Mouse (Mus musculus) megakaryocyte, adult 5-6 weeks (primary cell): ENCODE results near the gene Pou2f2. TPM values are rescaled to one million over a fixed set of nuclear protein-coding genes. Genes with fewer than 3 reads are reported as not detected.
"Not testable (repeated sequence)": the region's sequence is repeated elsewhere in the genome, so short reads cannot be mapped to it uniquely, and the experiment has no call there.

Source experiments
- ATAC-seq: 2 replicates; pipeline ENCODE4 v1.8.0; 2016; ENCODE audit warnings: mild to moderate bottlenecking, inconsistent platforms; ENCODE audit not compliant: poor library complexity, severe bottlenecking
- total RNA-seq, 2 experiments: library from RNA; stranded (forward) in 1 of 2; stranded (reverse) in 1 of 2; fragments of 153-499, 151-499 nt in 1 of 2; fragments of 221-1000, 200-1000 nt in 1 of 2; gene quantifications; 2 replicates each; pipeline versions ENCODE4 v1.2.3 to v1.2.4; 2015 to 2017

The Pou2f2 gene
- total RNA-seq, 2 experiments from 2014 or later: 6.1 to 31.6 TPM

DNA sequence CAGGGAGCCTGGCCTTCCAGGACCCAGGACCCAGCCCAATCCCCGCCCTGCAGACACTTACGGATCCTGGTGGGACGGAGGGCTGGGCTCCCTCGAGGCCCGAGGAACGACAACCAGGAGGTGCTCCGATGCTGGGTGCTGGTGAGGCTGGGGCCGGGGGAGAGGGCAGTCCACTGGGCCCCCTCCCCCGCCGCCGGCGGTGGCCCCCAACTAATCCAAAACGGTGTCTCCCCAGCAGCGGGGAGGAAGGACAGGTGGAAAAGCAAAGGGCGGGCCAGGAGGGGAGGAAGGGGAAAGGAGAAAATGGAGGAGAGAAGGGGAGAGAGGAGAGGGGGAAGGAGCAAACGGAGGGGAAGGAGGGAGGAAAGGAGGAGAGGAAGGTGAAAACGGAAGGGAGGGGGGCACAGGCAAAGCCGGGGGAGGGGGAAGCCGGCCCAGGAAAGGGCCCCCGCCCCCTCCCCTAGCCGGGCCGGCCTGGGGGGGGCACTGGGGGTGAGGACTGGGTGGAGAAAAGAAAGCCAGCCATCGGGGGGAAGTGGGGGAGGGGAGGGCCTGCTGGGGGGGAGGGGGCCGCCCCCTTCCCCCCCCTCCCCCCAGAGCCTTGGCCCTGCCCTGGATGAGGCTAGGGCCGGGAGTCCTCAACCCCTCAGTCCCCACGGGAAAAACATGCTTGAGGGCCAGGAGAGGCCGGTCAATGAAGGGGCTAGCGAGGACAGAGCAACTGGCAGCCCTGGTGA is 107.4 kb downstream of the Pou2f2 start, which contains the start of the genes Grik5 and Zfp574:
Gene Grik5 (minus strand): TSS at position 368 of the 737 bp plus-strand sequence.
Gene Zfp574 (plus strand): TSS at position 589 of the 737 bp plus-strand sequence.
- ATAC-seq: no peak

DNA sequence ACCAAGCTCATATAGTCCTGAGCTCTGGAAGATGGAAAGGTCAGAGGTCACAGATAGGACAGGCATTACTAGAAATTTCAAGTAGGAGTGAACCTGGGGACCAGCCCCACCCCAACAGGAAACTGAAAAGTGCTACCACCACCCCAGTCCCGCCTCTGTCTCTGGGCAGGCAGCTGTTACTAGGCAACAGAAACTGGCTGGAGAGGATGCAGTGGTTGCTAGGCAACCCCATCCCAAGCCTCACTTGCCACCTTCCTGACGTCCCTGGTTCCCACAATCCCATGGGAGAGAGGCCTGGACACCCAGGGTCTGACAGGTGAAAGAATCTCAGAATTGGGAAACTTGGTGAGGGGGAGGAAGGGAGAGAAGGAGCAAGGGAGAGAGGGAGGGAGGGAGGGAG is 110.8 kb downstream of the Pou2f2 start:
- ATAC-seq: no peak

GRCm38 (mm10) chr7:25067909-25068656 is 111.4 kb downstream of the Pou2f2 start:
- no peak for ATAC-seq

DNA sequence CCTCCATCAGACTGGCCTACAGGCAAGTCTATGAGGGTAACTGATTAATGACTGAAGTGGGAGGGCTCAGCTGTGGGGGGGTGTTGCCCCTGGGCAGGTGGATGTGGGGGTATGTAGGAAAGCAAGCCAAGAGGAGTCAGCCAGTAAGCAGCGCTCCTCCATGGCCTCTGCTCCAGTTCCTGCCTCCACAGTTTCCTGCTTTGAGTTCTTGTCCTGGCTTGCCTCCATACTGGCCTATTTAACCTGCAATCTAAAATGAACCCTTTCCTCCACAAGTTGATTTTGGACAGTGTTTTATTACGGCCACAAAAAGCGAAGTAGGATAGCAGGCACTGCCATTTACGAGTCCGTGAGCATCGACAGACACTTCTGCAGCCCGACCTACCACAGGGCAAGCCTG is 112.2 kb downstream of the Pou2f2 start:
- ATAC-seq: no peak

DNA sequence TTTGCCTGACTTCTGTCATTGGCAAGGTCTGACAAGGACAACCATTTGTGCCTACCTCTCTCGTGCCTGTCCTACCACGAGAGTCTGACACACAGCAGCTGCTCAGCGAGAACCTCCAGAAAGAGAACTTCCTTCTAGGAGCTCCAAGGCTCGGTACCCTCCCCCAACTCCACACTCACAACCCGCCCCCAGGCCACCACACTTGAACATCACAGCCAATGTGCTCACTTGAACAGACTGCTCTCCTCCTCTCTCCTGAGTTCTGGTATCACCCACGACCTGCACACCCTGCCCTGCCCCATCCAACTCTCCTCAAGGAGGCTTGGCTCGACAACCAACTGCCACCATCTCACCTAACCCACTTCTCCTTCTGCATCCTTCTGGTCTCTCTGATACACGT is 115.6 kb downstream of the Pou2f2 start:
- ATAC-seq: no peak

- no peak for ATAC-seq
These were observed 116.2 kb downstream of the Pou2f2 start for GRCm38 (mm10) chr7:25063346-25063745.

GRCm38 (mm10) chr7:25058836-25059235 is 120.7 kb downstream of the Pou2f2 start:
- ATAC-seq: no peak

- ATAC-seq: no peak
These were observed 121.1 kb downstream of the Pou2f2 start for GRCm38 (mm10) chr7:25058394-25058793.

- ATAC-seq: no peak
These were observed 121.6 kb downstream of the Pou2f2 start for GRCm38 (mm10) chr7:25057888-25058287.

DNA sequence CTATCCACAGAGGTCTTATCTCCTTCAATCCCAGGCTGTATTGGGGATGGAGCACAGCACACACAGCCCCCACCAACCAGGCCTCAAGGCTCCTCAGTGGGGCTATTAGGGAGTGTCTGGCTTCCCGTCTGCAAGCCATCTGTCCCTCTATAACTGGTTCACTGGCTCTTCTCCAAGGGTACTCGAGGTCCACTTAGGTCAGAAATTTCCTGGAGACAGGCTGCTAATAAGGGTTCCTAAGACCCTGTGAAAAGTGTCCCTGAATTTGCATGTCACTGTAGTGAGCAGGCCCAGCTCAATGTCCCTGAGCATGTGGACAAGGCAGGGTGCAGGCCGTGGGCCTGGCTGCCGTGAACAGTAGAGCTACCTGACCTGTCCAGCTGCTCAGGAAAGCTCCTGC is 122.6 kb downstream of the Pou2f2 start:
- no peak for ATAC-seq

GRCm38 (mm10) chr7:25052587-25052986 is 126.9 kb downstream of the Pou2f2 start:
- ATAC-seq: no peak

DNA sequence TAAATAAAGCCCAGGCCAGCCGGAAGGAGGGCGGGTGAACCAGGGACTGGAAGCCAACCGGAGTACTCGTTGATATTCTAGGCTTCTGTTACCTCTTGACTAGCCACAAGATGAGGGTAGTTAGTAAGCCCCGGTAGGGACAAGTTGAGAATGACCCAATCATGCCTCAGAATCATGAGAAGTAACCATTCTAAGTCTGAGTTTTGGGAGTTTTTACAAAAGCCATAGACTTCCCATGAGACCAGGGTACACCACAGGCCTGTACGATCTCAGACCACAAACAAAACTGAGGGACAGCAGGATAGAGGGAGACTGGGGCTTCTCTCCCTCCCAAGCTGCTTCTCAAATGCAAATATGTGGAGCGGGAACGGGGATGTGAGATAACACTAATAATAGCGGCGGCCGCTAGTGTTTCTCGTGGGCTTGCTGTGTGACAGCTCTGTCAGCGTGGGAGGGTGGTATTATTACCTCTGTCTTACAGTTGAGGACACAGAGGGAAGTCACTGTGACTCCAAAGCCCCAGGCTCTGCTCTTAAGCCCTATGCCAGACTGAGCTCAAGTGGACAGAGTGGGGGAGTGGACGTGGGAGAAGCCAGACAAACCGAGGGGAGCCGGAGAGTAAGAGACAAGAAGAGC is 130.1 kb downstream of the Pou2f2 start:
- ATAC-seq: no peak

GRCm38 (mm10) chr7:25047363-25047762 is 132.2 kb downstream of the Pou2f2 start:
- ATAC-seq: no peak

- ATAC-seq: not testable (repeated sequence)
These were observed 134.9 kb downstream of the Pou2f2 start for GRCm38 (mm10) chr7:25044599-25044998.

DNA sequence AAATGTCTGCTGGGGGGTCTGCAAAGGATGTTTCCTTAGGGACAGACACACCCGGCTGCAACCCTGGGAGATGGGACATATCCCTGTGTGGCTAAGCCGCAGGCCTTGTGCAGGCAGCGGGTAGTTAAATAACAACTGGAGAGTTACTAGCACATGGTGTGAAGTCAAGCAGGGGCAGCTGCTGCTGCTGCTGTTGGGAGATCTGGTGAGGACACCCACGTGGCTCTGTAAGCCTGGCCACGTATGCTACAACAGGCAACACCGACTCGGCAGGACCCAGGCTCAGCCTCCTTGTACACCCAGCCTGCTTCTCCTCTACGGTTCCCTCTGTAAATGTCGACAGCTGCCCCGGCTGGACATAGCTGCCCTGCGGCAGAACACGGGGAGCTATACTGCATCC is 137.6 kb downstream of the Pou2f2 start:
- ATAC-seq: no peak

Other genes starting within 250 kb of the Pou2f2 start
- not detected in 2 replicates for gene Gm4881, start 235.2 kb downstream of the Pou2f2 start, total RNA-seq (2015)
- gene Gm4881, start 235.2 kb downstream of the Pou2f2 start, total RNA-seq (2017): not detected in 2 replicates
- gene Rabac1, start 207.0 kb downstream of the Pou2f2 start, total RNA-seq (2015): 85.5 and 102 TPM in 2 replicates
- 73.1 and 79.3 TPM in 2 replicates for gene Rabac1, start 207.0 kb downstream of the Pou2f2 start, total RNA-seq (2017)
- gene Atp1a3, start 173.8 kb downstream of the Pou2f2 start, total RNA-seq (2015): 126 and 128 TPM in 2 replicates
- 61.6 and 106 TPM in 2 replicates for gene Atp1a3, start 173.8 kb downstream of the Pou2f2 start, total RNA-seq (2017)
- gene Grik5, start 107.4 kb downstream of the Pou2f2 start, total RNA-seq (2015): 1.1 and 1.6 TPM in 2 replicates
- 2.0 and 2.6 TPM in 2 replicates for gene Grik5, start 107.4 kb downstream of the Pou2f2 start, total RNA-seq (2017)
- 6.7 and 6.8 TPM in 2 replicates for gene Zfp574, start 107.2 kb downstream of the Pou2f2 start, total RNA-seq (2015)
- gene Zfp574, start 107.2 kb downstream of the Pou2f2 start, total RNA-seq (2017): 6.8 and 7.2 TPM in 2 replicates
- 14.5 and 19.7 TPM in 2 replicates for gene Dedd2, start 40.9 kb upstream of the Pou2f2 start, total RNA-seq (2015)
- gene Dedd2, start 40.9 kb upstream of the Pou2f2 start, total RNA-seq (2017): 17.8 and 18.8 TPM in 2 replicates
- 7.2 and 7.6 TPM in 2 replicates for gene Zfp526, start 41.7 kb upstream of the Pou2f2 start, total RNA-seq (2015)
- 5.2 and 8.3 TPM in 2 replicates for gene Zfp526, start 41.7 kb upstream of the Pou2f2 start, total RNA-seq (2017)
- 90.1 and 90.2 TPM in 2 replicates for gene Gsk3a, start 58.1 kb upstream of the Pou2f2 start, total RNA-seq (2015)
- gene Gsk3a, start 58.1 kb upstream of the Pou2f2 start, total RNA-seq (2017): 58.7 and 60.8 TPM in 2 replicates
- gene Erf, start 71.0 kb upstream of the Pou2f2 start, total RNA-seq (2015): 4.9 and 6.5 TPM in 2 replicates
- gene Erf, start 71.0 kb upstream of the Pou2f2 start, total RNA-seq (2017): 2.6 and 5.3 TPM in 2 replicates
- gene Cic, start 88.0 kb upstream of the Pou2f2 start, total RNA-seq (2015): 166 and 174 TPM in 2 replicates
- 55.5 and 84.2 TPM in 2 replicates for gene Cic, start 88.0 kb upstream of the Pou2f2 start, total RNA-seq (2017)
- gene Pafah1b3, start 118.3 kb upstream of the Pou2f2 start, total RNA-seq (2015): 7.7 and 15.9 TPM in 2 replicates
- gene Pafah1b3, start 118.3 kb upstream of the Pou2f2 start, total RNA-seq (2017): 7.7 and 14.6 TPM in 2 replicates
- gene Prr19, start 121.7 kb upstream of the Pou2f2 start, total RNA-seq (2015): not detected in 2 replicates
- not detected in 2 replicates for gene Prr19, start 121.7 kb upstream of the Pou2f2 start, total RNA-seq (2017)
- gene Tmem145, start 126.4 kb upstream of the Pou2f2 start, total RNA-seq (2015): not detected in 2 replicates
- not detected in 2 replicates for gene Tmem145, start 126.4 kb upstream of the Pou2f2 start, total RNA-seq (2017)
- 1.0 and 1.1 TPM in 2 replicates for gene Megf8, start 137.4 kb upstream of the Pou2f2 start, total RNA-seq (2015)
- 1.3 and 2.1 TPM in 2 replicates for gene Megf8, start 137.4 kb upstream of the Pou2f2 start, total RNA-seq (2017)
- not detected in 2 replicates for gene Cnfn, start 190.0 kb upstream of the Pou2f2 start, total RNA-seq (2015)
- gene Cnfn, start 190.0 kb upstream of the Pou2f2 start, total RNA-seq (2017): not detected in 2 replicates
- 17.4 and 20.6 TPM in 2 replicates for gene Lipe, start 219.0 kb upstream of the Pou2f2 start, total RNA-seq (2015)
- 17.3 and 23.6 TPM in 2 replicates for gene Lipe, start 219.0 kb upstream of the Pou2f2 start, total RNA-seq (2017)
- gene Cxcl17, start 233.2 kb upstream of the Pou2f2 start, total RNA-seq (2015): not detected in 2 replicates
- not detected in 2 replicates for gene Cxcl17, start 233.2 kb upstream of the Pou2f2 start, total RNA-seq (2017)